Mouse (Mus musculus) forebrain, embryonic 13.5 days (tissue): ENCODE measurements at regions not wholly inside any gene's neighbourhood (a gene's known extent, or its start where the extent isn't known, plus 50 kb on each side); places are given as distances from the start of the nearest gene placed in this dataset. TPM values are rescaled to one million over a fixed set of nuclear protein-coding genes. Genes with fewer than 3 reads are reported as not detected.

Experiments used
- ATAC-seq: fragments of 200-750 bp; cut with Nextera tagmentation; 2 replicates; pipeline ENCODE4 v1.8.0; 2017
- H3K27ac ChIP-seq: fragments of 300-500 bp; sonication (generic); 2 replicates; pipeline ENCODE4 v1.5.1; 2015; ENCODE audit warnings: inconsistent platforms, mild to moderate bottlenecking, moderate library complexity
- H3K27me3 ChIP-seq: fragments of 300-500 bp; sonication (generic); 2 replicates; pipeline ENCODE4 v1.6.1; 2015; ENCODE audit warnings: mild to moderate bottlenecking, inconsistent platforms
- H3K36me3 ChIP-seq: fragments of 300-500 bp; sonication (generic); 2 replicates; pipeline ENCODE4 v1.6.1; 2015; ENCODE audit warnings: mild to moderate bottlenecking, inconsistent platforms; ENCODE audit not compliant: poor library complexity, severe bottlenecking
- H3K4me1 ChIP-seq: fragments of 300-500 bp; sonication (generic); 2 replicates; pipeline ENCODE4 v1.6.1; 2015; ENCODE audit warnings: inconsistent platforms
- H3K4me2 ChIP-seq: fragments of 300-500 bp; sonication (generic); 2 replicates; pipeline ENCODE4 v1.6.1; 2015; ENCODE audit warnings: inconsistent platforms, mild to moderate bottlenecking, moderate library complexity
- H3K4me3 ChIP-seq: fragments of 300-500 bp; sonication (generic); 2 replicates; pipeline ENCODE4 v1.5.1; 2015; ENCODE audit warnings: mild to moderate bottlenecking, inconsistent platforms
- H3K9ac ChIP-seq: fragments of 300-500 bp; sonication (generic); 2 replicates; pipeline ENCODE4 v1.6.1; 2015; ENCODE audit warnings: mild to moderate bottlenecking, inconsistent platforms
- H3K9me3 ChIP-seq: fragments of 300-500 bp; sonication (generic); replicated peaks from 2 replicates; pipeline ENCODE4 v1.6.1; 2016; ENCODE audit warnings: inconsistent platforms
- WGBS: fragments of 180-500 bp; shearing (Covaris S2); methylation state at CpG from one replicate; pipeline ENCODE4 v1.1.7; 2015; 5-methylcytosine and 5-hydroxymethylcytosine counted together
- microRNA-seq: library from miRNA; unstranded; fragments of <30 nt; microRNA quantifications from one replicate; pipeline ENCODE4, GENCODE M21; 2016

- H3K27ac ChIP-seq = no peak overlapping the region
- H3K9ac ChIP-seq = no peak overlapping the region
- ATAC-seq = no peak
- H3K27me3 ChIP-seq = no peaks in the 10 kb centered on the region
- WGBS = 92% methylated on average over 3 of the region's 3 CpGs
- H3K4me3 ChIP-seq = no peak overlapping the region
- H3K4me2 ChIP-seq = no peak overlapping the region
- H3K36me3 ChIP-seq = no peaks in the 10 kb centered on the region
- no peaks in the 10 kb centered on the region for H3K4me1 ChIP-seq
- no peaks in the 10 kb centered on the region for H3K9me3 ChIP-seq
Observed at GRCm38 (mm10) chr17:91913556-91913955, 820.7 kb upstream of the Nrxn1 start.

GRCm38 (mm10) chr17:91903092-91903491, 810.2 kb upstream of the Nrxn1 start:
- Histone ChIP-seq H3K4me3 (no peak overlapping the region), H3K27me3 (no peaks in the 10 kb centered on the region), H3K9ac (no peak overlapping the region), H3K27ac (no peak overlapping the region), H3K36me3 (no peaks in the 10 kb centered on the region), H3K4me1 (no peaks in the 10 kb centered on the region), H3K9me3 (no peaks in the 10 kb centered on the region), H3K4me2 (no peak overlapping the region)
- 87% methylated on average over 3 of the region's 3 CpGs for WGBS
- no peak for ATAC-seq

GRCm38 (mm10) chr17:91875231-91875630, 782.4 kb upstream of the Nrxn1 start:
- no peaks in the 10 kb centered on the region for H3K36me3 ChIP-seq
- ATAC-seq = no peak
- H3K27me3 ChIP-seq = no peaks in the 10 kb centered on the region
- H3K27ac ChIP-seq = no peak overlapping the region
- H3K4me1 ChIP-seq = no peaks in the 10 kb centered on the region
- H3K4me2 ChIP-seq = no peak overlapping the region
- H3K9ac ChIP-seq = no peak overlapping the region
- no peak overlapping the region for H3K4me3 ChIP-seq
- no peaks in the 10 kb centered on the region for H3K9me3 ChIP-seq

- WGBS = 31% methylated on average over 1 of the region's 1 CpGs
- Histone ChIP-seq H3K9ac (no peak overlapping the region), H3K4me3 (no peak overlapping the region), H3K27ac (no peak overlapping the region), H3K4me2 (no peak overlapping the region), H3K36me3 (no peaks in the 10 kb centered on the region), H3K27me3 (no peaks in the 10 kb centered on the region), H3K4me1 (no peaks in the 10 kb centered on the region), H3K9me3 (no peaks in the 10 kb centered on the region)
- peak; percentile 30; the same call in 1 of the 2 replicates for ATAC-seq
Observed at GRCm38 (mm10) chr17:91862152-91862551, 769.3 kb upstream of the Nrxn1 start.

Small RNAs in the stretch of these regions (microRNA-seq; reads per million reads assigned to microRNA genes)
- not detected for gene Gm44345
